Mouse (Mus musculus) thymus, postnatal 14 days (tissue): ENCODE results near the gene Mras.

ENCODE experiments used
- DNase-seq: peaks from one replicate; pipeline ENCODE4 v3.0.0; 2021

The Mras gene

DNA sequence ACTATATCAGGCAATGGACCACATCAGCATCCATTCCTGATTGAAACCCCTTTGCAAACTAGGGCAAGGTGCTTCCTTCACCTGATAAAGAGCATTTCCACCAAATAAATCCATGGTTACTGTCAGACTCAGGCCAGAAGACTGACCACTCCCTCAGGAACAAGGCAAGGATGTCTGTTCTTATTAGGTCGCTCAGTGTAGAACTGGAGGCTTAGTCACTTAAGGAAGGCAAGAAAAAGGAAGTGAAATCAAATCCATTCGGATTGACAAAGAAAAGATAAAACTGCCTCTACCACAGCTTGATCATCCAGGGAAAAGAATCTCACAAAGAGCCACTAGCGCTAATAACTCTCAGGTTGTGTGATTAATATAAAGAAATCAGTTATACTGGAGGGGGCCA, 27.9 kb downstream of the Mras start:
- DNase-seq, result no peak

GRCm38 (mm10) chr9:99401288-99401974, 35.8 kb downstream of the Mras start:
- no peak for DNase-seq

GRCm38 (mm10) chr9:99400781-99401180, 36.4 kb downstream of the Mras start:
- no peak for DNase-seq

- no peak for DNase-seq
Observed at GRCm38 (mm10) chr9:99397056-99397815, 39.9 kb downstream of the Mras start.

- DNase-seq, result no peak
Observed at GRCm38 (mm10) chr9:99394366-99394765, 42.8 kb downstream of the Mras start.

DNA sequence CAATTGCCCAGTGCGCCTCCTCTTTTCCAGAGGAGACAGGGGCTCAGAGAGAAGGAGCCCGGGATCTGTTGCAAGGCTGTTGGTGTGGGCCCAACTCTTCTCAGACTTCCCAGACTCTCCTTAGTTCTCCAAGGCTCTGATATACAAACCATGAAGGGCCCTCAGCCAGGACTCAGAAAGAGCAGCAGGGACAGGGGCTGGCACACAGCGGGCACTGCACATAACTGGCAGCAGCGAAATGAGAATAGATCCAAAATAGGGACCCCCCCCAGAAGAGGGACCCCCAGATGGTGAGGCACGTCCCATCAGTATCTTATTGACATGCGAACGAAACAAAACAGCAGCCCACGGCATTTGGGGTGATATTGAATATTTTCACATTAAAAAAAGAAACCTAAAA, 44.0 kb downstream of the Mras start:
- no peak for DNase-seq

DNA sequence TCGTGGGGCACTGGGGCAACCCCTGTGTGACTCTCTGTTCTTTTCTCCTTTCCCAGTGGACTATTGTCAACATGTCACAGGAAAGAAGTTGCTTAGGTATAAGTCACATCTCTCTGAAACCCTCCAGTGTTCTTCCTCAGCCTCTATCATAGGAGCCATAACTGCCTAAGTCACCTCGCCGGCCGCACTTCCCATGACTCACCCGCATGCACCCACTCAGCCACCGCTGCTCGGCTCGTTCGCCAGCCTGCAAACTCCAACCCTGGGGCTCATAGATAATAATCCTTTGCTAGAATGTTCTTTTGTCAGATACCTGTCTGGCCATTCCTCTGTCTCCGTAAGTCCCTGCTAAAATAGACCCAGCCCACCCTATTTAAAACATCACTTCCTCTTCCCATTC, 45.6 kb downstream of the Mras start:
- no peak for DNase-seq

- no peak for DNase-seq
Observed at GRCm38 (mm10) chr9:99390716-99391115, 46.5 kb downstream of the Mras start.

- no peak for DNase-seq
Observed at GRCm38 (mm10) chr9:99390201-99390600, 47.0 kb downstream of the Mras start.

DNA sequence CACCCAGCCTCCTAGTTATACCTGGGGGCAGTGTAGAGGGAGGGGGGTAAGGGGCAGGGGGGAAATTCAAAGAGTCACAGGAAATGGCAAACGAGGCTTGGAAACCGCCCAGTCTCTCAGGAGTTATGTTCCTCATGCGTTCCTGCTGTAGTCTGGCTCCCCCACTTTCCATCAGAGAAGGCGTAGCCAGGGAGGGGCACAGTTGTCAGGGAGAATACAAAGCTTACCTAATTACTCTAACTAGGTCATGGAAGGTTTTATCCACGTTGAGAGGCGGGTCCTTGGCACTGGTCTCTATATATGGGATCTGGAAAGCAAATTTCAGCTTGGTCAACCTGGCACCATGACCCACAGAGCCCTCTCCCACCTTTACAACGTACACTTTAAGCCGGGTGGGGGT, 47.7 kb downstream of the Mras start:
- no peak for DNase-seq

GRCm38 (mm10) chr9:99388856-99389255, 48.3 kb downstream of the Mras start:
- no peak for DNase-seq

DNA sequence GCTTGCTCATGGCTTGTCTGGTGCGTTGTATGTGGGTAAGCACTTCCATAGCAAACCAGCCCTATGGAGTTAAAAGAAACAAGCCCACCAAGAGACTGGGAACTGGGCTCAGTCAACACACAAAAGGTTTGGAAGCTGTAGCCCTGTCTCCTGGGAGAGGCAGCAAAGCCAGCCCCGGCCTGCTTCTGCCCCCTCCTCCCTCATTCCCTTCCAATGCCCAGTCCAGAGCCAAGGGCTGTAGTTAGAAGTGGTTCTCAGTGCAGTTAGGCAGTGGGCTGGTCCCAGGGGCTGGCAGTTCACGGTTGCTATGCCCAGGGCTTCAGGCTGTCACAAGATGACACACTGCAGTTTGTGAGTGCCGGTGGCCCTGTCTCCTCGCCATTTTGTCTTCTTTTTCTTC, 49.1 kb downstream of the Mras start:
- DNase-seq, result no peak

DNA sequence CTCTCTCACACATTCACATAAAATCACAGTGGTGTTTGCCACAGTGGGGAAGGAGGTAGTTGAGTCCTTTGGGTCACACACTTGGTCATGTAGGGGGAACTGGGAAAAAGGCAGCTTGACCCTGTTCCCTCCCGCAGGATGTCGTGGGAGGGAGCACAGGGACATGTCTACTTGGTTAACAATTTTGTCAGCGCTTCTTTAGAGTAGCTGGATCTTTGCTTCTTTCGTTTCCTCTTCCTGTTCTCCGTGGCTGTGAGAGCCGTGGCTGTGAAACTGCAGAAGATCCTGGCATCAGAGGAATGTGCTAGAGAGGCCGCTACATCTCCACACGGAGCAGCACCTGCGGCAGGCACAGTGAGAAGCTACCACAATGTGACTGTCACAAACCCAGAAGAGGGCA, 54.6 kb downstream of the Mras start:
- no peak for DNase-seq

- DNase-seq, result no peak
Observed at GRCm38 (mm10) chr9:99379194-99379593, 58.0 kb downstream of the Mras start.

DNA sequence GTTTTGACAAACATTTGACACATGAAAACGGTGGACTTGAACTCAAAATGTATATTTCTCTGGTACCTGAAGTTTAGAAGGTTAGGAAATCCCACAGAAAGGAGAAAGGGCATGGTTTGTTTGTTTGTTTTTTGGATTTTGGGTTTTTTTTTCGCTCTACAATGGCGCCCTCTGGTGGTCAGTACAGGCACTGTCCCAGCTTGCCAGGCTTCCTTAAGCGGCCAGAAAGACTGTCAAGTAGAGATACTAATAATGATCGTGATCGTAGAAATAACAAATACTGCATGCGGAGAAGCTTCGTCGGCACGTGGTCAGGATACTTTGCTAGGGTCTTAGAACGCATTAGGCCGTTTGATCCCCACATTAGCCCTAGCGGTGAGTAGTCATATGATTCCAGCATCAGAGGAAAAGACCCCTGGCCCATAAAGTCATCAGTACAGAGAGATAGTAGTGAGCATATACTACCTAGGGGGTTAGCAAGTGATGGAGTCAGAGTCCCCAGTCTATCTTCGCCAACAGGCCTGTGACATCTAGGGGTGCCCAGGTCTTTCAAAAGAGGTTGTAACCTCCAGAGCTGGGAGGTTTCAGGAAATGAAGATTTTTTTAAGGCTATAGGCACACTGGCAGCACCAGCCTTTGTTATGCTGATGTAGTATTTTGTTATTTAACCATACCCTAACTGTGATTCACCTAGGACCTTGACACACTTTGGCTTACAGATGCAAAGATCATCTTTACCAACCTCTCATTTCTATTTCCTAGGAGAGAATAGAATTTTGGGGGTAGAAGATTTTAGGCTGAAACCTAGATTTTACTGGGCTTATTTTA, 60.4 kb downstream of the Mras start:
- peak; percentile 39 for DNase-seq

GRCm38 (mm10) chr9:99368431-99368830, 68.8 kb downstream of the Mras start:
- no peak for DNase-seq

DNA sequence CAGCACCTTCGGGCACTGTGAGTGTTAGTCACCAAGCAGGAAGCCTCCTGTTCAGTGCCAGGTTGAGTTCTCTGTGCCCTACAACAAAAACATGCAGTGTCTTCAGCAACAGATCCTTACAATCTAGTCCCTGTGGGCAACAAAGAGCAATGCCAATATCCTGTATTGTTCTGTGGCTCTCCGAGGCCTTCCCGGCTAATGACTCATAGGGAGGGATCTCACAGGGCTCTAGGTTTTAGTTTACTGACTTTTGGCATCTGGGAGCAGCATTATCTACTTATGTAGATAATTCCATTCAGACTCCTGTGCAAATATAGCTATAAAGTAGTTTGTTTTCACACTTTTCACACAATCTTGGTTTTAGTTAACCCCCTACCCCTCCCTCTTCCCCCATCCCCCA, 71.3 kb downstream of the Mras start:
- no peak for DNase-seq

DNA sequence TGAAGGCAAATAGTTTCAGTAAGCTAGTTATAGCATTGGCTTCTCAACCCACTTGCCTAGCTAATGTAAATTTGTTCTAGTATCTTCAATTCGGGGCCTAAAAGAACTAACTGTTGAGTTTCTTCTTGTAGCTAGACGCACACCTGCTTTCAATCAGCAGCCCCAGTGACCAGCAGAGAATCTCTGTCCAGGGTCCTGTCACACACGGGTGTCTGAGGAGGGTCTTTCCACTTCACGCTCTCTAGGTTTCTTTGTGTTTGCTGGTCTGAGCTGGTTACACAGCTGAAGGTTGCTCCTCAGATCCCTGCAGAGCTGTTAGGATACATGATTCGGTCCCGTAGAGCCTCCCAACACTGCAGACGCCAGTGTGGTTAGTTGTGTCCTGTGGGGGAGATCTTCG, 74.1 kb downstream of the Mras start:
- DNase-seq, result no peak

GRCm38 (mm10) chr9:99361946-99362345, 75.2 kb downstream of the Mras start:
- no peak for DNase-seq

GRCm38 (mm10) chr9:99359012-99359411, 78.2 kb downstream of the Mras start:
- no peak for DNase-seq

DNA sequence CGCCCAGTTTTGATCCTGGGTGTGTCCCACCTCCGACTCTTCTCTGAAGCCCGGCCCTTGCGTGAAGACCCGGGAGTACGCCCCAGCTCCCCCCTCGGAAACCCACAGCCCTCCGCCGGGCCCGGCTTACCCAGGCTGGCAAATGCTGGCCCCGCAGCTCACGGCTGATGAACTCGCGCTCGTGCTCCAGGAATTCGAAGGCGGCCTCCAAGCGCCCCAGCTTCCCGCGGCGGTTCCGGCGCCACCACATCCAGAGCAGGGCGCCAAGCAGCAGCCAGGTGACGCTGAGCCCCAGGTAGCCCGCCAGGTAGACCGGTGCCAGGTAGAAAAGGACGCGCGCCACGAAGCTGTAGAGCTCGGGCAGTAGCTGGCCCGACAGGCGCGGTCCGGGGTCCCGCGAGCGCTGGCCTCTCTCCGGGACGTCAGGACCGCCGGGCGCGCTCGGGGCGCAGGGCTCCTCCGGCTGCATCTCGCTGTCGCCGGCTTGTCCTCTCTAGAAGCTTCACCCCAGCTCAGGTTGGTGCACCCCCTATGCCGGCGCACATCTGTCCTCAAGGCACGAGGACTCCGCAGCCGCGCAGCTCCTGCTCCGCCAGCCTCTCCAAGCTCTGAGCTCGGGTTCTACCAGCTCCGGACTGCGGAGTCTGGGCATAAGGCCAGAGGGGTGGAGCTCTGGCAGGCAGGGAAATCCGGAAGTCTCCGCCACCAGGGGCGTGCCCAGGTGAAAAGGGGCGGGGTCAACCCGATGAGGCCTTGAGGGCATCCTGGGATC, 79.1 kb downstream of the Mras start, which contains the start of gene Esyt3:
Gene Esyt3 (minus strand): TSS at position 637 of the 772 bp plus-strand sequence.
- DNase-seq, result no peak

DNA sequence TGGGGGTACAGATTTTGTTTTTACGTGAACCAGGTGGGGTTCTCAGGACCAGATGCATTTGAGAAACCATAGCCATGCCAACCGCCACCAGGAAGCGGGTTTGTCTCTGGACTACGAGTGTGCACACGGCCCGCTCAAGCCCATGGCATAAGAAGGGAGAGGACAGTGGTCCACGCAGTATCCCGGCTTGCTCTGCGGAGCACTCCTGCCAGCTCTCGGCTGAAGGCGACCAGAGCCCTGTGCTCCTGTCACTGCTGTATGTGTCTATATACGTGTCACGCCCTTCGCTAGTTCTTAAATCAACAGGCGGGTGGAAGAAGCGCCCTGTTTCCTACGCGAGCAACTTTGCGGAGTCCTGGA, 79.6 kb downstream of the Mras start:
- DNase-seq, result no peak

- no peak for DNase-seq
Observed at GRCm38 (mm10) chr9:99355971-99356370, 81.2 kb downstream of the Mras start.
